Mouse (Mus musculus) left cerebral cortex, adult 9 months (tissue): Measurements from ENCODE around the gene Olfr850.

ENCODE experiments used
- DNase-seq, 2 experiments: peaks; one replicate each; pipeline ENCODE4 v3.0.0; 2022; ENCODE audit warnings: low spot score in 2 of 2

Gene Olfr850

GRCm38 (mm10) chr9:19478148-19478547 lies at the start of gene Olfr850:
Gene Olfr850, minus strand, starts transcription at chr9:19478248.
- no peak for DNase-seq

- no peak for DNase-seq
Observed at GRCm38 (mm10) chr9:19492995-19493394, 14.9 kb upstream of the Olfr850 start, which contains the start of gene Olfr851. Gene Olfr851, plus strand, starts transcription at chr9:19493295.

- DNase-seq, result no peak
Observed at GRCm38 (mm10) chr9:19439966-19440365, 38.1 kb downstream of the Olfr850 start, which contains the start of gene Olfr849. Gene Olfr849, plus strand, starts transcription at chr9:19440266.
